Mouse (Mus musculus) retina, postnatal 1 day (tissue): ENCODE results near the gene Osbpl10.

ENCODE experiments used
- DNase-seq: peaks from one replicate; pipeline ENCODE4 v3.0.0-alpha.2; 2012

The Osbpl10 gene

DNA sequence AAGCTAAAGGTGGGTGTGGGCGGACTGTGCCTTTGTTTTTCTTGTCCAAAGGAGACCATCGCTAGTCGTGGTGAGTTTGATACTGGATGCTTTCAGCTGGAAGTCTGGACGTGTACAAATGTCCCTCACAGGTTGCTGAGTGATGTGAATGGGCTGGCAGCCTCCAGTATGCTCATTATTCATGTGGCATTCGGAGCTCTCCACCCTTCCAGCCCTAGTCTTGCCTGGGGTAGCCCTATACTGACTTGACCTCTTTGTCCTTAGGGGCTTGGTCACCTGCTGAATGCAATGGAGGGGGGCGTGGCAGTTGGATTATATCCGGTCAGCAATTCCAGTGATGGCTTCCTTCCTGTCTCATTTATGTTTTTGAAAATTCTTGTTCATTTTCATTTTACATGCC lies 56.4 kb downstream of the Osbpl10 start:
- DNase-seq: no peak

DNA sequence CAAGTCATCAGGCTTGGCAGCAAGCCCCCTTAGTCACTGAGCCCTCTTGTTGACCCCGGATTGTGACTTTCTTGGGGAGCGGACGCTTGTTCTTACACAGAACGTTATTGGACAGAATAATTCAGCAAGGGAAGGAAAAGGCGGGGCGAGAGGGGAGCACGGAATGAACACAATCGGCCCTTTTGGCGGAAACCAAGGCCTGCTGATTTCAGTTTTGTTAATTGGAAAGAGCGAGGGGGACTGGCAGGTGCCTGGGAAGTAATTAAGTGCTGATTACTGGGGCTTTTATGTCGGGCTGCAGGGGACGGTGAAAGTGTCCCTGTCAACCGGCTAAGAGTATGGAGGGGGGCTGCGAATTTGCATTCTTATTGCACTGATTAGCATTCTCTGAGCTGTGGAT lies 59.8 kb downstream of the Osbpl10 start:
- DNase-seq: peak; percentile 92

DNA sequence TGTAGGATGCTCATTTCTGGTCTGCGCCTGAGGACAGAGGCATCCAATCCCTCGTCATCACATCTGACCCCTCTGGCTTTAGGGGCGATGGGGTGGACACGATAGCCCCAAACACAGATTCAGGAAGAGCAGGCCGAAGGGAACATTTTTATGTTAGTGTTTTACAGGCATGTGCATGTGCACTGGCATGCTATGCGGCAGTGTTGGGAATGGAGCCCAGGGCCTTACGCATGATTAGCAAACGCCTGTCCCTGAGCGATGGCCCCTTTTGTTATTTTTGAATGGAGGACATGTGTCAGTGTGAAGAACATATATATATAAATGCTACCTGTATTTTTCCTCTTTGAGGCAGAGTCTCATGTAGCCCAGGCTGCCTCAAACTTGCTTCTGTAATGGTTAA lies 60.3 kb downstream of the Osbpl10 start:
- DNase-seq: no peak

DNA sequence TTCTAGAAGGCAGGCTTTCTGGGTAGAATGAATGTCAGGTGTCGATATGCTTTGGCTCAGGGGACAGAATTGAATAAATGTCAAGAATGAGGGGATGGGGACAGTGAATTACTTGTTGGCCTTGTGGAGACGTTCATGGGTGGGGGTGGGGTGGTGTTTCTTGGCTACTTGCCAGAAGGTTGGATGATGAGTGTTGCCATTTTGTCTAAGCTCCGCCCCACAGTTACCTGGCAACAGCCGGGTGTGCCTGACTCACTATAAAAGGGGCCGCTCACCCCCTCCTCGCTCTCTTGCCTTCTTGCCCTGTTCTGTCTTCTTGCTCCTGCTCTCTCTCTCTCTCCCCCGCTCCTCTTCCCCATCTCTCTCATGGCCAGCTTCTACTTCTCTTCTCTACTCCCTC lies 60.9 kb downstream of the Osbpl10 start:
- peak; percentile 78 for DNase-seq

DNA sequence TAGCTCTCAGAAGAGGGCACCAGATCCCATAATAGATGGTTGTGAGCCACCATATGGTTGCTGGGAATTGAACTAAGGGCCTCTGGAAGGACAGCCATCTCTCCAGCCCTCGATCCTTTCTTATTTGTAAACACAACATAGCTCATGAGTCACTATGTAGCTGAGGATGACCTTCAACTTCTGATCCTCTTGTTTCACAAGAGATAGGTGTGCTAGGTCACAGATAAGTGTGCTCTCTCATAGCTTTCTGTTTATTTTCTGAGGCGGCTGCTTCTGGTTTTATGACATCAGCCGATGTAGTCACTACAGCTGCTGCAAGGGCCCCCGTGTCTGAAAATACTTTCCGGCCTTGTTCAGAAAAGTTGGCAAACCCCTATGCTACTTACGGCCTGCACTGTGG lies 64.2 kb downstream of the Osbpl10 start:
- DNase-seq: no peak

DNA sequence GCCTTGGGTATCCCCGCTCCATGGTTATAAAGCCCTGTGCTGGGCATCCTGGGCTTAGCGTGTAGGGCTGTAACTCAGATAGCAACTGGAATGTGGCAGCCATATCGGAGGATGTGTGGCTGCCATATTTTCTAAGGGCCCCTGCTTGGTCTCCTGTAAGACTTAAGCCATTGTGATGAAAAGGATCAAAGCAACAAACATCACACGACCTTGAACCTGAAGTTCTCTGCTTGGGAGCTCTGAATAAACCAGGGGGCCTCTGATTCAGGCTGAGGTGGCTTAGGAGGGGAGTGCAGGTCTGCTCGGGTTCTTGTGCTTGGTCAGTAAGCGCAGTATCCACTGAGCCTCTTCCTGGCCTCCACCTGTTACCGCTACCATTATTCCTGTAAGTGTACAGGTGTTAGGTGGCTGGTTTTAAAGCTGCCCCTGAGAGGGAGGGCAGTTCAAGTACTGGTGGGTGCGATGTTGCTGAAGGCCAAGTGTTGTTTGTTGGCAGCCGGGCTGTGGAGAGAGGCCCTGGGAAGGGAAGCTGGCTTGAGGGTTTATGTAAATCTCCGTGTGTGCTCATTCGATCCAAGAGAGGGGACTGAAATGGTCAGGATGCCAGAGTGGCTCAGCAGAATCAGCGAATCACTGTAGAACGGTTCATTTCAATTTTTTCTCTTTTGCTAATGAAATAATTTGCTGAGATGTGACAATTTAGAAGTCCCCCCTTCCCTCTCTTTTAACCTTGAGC lies 64.8 kb downstream of the Osbpl10 start:
- DNase-seq: no peak

DNA sequence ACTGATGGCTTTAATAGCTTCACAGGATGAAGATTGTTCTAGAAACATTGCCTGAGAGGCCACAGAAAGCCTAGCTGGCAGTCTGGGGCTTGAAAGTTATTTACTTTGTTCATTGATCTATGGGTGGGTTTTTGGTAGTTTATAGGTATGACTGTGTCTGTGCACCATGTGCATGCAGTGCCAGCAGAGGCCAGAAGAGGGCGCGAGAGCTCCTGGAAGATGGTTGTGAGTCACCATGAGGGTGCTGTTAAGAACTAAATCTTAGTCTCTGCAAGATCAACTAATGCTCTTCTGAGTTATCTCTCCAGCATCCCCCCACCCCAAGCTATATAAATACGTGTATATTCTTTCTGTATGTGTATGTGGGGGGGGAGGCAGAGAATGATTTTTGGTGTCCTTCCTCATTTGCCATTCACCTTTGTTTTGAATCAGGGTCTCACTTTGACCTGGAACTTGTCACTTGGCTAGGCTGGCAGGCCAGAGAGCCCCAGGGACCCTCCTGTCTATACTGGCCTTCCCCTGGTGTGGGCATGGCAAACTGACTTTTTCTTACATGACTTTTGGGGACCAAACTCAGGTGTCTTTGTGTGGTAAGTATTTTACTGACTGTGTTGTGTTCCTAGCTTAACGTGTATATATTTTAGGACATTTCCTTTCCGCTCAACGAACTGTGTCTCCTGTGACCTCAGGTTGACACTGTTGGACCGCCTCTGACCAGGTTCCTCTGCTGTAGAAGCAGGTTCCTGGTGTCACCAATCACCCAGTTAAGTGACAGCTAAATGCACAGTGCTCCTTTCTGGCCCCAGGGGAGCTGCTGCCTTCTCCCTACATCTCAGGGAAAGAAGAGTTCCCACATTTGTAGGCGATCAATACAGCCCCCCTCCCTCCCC lies 65.8 kb downstream of the Osbpl10 start:
- DNase-seq: no peak

DNA sequence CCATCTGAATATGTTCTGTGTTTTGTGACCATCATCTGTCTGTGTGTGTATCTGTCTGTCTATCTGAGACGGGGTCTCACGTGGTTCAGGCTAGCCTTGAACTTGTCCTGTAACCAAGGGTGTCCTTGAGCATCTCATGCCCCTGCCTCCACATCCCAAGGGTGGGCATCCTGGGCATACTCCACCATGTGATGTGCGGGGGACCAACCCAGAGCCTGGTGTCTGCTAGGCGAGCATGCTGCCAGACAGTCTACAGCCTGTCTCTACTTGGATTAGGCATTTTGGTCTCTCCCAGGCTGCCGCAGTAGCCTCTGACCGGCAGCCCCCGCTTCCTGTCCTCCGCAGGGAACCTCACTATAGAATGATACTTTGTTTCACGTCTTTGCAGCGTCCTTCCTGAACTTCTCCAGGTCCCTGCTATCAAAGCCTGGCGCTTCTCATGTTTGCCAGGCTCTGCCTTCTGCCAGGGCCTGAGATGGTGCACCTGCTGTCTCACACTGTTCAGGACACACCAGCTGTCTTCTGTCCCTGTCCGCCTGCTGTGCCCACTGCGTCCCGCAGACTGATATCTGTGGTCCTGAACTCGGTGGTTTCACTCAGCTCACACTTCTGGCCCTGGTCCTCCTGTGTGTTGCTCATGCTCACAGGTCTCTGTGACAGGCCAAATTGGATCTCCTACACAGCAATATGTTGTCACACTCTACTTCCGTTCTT lies 66.9 kb downstream of the Osbpl10 start:
- no peak for DNase-seq

DNA sequence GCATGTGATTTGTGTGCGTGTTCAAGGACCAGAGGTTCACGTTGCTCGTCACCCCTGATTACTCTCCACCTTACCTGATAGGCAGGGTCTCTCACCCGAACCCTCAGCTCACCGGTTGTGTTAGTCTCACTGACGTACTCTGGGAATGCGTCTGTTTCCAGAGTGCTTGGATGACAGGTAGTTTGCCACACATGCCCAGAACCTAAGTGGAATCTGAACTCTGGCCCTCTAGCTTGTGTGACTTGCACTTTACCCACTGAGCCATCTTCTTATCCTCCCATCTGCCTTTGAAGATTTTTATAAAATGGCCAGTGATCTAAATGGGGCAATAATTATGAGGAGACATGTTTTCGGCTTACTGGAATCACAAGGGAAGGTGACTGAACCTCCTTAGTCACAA lies 68.3 kb downstream of the Osbpl10 start:
- DNase-seq: no peak

DNA sequence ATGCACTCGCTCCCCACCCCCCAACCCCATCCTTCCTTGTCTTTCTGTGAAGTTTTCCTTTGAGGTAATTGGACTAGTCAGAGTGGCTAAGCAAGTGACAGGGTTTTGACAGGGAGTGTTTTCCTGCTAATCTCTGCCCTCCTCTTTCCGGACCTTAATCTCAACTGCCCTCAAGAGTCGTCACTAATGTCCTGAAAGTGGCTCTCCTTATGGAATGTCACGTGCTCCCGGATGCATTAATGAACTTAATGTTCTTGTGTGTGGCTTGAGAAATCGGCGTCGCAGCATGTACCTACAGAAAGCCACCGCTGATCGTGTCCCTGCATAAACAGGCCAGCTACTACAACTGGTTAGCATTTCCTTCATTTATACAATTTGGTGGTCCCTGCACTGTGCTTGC lies 70.0 kb downstream of the Osbpl10 start:
- peak; percentile 39 for DNase-seq

DNA sequence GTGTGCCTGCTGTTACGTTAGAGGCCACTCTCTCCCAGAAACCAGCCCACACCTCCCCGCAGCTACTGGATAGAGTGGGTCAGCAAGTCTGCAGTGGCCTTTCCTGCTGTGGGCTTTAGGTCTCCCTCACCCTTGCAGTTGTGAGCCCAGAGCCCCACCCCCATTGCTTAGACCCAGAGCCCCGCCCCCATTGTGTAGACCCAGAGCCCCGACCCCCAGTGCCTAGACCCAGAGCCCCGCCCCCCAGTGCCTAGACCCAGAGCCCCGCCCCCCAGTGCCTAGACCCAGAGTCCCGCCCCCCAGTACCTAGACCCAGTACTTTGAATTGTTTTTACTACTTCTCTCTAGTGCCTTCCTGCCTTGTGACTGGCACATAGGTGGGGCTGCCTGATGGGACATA lies 70.5 kb downstream of the Osbpl10 start:
- no peak for DNase-seq

DNA sequence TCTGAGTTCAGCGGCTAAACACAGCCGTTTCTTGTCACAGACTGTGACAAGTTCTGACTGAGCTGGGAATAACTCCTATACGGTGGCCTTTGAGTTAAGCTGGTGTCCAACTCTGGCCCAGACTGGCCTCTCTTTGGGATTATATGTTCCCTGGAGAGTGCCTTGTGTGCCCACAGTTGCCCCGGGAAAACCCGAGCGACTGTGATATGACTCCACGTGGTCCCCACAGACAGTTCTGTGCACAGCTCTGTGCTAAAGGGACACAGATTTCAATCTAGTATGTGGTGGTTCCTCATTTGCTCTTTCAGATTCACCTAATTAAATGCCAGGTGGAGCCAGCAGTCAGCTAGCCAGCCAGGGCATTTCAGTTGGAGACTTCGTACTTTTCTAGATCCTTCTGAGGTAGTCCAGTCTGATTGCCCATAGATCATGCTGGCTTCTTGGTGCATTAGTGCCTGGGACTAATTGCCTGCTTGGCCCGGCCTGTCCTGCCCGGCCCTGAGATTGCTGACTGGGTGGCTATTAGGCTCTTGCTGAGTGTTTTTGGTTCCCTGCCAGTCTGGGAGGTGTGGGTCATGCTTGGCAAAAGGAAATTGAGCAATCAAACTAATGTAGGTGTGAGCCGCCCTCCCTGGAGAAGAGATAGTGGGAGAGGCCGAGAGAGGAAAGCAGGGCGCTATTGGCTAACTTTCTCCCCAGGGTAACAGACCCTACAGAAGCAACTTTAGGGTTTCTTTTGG lies 71.8 kb downstream of the Osbpl10 start:
- DNase-seq: no peak

DNA sequence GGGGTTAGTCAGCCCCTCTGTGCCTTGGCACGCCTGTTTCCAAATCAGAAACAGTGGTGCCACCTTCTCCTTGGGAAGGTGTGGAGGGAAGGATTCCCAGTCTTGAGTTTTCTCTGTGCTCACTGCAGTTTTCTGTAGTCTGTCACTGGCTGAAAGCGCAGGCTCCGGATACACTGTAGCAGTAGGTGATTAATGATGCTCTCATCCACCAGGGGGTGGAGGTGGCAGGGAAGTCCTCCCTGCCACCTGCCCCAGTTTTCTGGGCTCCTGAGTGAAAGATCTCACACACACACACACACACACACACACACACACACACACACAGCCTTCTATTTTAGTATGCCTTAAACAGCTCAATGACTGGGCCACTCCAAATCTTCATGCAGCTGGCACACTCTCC lies 73.6 kb downstream of the Osbpl10 start:
- no peak for DNase-seq

DNA sequence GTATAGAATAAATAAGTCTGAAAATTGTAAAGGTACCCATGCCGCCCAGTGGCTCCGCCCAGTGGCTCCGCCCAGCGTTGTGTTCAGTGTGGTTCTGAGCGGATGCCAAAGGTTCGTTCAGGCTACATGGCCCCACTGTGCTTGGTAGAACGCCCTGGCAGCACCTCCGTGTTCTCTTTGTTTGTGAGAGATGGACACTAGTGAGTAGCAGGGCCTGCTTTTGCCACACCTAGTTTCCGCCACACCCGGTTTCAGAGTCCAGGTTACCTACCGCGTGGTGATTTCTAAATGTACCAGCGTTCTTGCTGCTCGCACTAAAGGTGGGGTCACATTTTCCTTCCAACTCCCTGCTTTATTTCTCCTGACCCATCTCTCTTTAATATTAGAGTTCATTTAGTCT lies 75.4 kb downstream of the Osbpl10 start:
- no peak for DNase-seq

DNA sequence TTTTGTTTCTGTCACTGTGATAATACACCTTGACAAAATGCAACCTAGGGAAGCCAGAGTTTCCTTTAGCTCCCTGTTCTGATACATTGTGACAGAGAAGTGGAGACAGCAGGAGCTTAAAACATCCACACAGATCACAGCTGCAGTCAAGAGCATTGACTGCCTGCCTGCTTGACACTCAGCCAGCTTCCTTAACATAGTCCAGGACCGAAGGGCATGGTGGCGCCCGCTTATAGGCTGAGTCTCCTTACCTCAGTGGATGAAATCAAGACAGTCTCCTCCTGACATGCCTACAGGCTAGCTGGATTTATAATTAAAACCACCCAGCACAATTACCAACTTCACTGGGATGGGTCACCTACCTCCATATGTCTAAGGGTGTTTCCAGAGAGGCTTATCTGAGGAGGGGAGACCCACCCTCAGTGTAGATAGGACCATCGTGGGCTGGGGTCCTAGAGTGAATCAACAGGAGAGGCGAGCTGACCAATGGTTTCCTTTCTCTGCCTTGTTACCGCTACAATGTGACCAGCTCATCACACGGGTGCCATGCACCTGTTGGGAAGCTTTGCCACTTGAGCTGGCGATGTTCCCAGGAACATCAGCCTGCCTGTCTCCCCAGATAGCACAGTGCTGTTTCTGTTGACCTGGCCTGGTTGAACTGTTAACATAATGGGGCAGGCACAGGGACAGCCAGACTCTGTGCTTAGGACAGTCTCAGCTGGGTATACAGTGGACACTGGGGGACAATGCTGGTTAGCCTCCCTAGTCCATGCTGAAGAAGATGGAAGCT lies 76.9 kb downstream of the Osbpl10 start:
- DNase-seq: peak; percentile 40

DNA sequence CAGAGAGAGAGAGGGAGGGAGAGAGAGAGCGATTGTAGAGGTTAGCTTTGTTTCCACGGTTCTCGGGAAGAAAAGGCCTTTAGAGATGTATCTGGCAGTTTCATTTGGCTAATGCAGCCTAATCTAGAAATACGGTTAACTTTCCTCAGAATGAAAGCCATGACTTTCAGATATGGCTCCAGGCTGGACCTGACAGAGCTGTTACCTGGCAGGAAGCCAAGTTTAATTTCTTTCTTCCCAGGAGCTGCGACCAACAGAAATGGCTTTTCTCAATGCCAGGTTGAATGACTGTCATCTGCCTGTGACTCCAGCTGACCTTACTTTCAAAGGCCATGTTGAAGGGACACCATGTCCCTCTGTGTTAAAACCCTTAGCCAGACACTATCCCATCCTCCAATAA lies 80.4 kb downstream of the Osbpl10 start:
- DNase-seq: peak; percentile 38

DNA sequence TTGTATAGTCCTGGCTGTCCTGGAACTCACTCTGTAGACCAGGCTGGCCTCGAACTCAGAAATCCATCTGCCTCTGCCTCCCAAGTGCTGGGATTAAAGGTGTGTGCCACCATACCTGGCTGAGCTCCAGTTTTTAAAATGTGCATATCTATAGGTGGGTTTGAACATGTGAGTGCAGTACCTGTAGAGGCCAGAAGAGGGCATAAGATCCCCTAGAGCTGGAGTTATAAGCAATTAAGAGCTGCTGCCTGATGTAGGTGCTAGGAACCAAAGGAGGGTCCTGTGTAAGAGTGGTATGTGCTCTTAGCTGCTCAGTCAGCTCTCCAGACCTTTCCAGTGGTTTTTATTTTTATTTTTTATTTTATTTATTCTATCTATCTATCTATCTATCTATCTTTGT lies 86.5 kb downstream of the Osbpl10 start:
- DNase-seq: no peak

DNA sequence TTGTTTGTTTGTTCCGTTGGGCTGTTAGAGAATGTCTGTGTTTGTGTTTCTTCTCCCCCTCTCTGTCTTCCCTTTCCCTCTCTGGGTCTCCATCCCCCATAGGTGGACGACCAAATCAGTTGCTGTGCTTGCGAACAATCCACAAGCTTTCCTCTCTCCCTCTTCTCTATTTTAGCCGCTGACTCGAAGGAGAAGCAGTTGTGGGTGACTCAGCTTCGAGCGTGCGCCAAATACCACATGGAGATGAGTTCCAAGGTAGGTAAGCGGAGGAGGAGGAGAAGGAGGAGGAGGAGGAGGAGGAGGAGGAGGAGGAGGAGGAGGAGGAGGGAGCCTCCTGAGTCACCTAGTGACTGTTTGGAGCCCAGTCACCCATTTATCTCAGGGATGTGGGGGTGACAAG lies 88.7 kb downstream of the Osbpl10 start:
- no peak for DNase-seq

DNA sequence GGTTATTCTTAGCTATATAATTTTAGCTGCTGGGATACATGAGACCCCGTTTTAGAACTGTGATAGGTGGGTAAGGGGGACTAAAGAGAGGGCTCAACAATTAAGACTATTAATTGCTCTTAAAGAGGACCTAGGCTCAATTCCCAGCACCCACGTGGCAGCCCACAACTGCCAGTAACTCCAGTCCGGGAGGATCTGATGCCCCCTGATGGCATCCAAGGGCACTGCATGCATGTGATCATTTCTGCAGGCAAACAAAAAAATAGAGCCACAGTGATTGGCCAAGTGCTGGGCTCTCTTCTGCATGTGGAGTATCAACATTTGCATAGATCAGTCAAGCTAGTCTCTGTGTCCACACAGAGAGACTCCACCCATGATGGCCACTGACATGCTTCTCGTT lies 96.8 kb downstream of the Osbpl10 start:
- DNase-seq: no peak

DNA sequence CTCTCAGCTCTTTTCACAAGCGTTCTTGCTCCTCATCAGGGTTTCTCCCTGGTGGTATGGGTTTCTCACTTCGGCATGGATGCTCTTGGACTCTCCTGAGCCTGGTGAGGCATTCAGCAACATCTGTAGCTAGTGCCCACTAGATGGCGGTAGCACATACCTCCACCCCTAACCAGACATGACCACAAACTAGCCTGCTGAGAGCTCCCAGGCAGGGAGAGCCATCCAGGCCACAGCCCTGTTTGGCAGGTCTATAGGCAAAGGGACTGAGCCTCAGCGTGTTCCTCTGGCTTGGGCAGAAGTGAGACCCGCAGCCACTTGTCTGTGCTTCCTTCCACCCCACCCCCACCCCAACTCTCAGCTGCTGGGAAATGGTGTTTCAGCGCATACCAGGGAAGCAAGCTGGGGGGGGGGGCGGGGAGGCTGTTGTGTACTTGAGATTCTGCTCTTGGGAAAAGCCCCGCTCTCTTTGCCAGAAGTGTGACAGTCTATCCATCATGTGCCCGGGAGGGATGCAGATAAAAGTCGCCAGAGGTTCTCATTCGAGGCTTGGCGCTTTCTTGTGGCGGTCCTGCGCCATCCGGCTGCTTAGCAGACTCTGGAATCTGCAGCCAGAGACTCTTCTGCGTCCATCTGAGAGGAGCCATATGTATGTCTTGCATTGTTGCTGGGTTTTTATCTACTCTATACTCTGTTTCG lies 110.1 kb downstream of the Osbpl10 start:
- DNase-seq: peak; percentile 90

DNA sequence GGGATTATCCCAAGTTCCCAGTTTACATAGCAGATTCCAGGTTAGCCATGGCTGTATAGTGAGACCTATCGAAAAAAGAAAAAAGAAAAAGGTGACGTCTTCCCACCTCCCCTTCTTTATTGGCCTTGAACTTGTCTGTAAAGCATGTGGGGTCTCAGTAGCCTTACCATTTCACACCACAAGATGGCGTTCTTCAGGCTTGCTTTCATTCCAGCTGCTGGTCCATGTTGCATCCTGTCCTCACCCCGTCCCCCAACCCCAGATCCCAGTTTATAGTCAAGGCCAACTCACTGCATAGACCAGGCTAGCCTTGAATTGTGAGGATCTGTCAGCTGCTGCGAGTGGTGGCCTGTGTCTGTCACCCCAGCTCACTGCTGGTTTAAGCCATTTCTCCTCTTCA lies 111.3 kb downstream of the Osbpl10 start:
- peak; percentile 23 for DNase-seq

DNA sequence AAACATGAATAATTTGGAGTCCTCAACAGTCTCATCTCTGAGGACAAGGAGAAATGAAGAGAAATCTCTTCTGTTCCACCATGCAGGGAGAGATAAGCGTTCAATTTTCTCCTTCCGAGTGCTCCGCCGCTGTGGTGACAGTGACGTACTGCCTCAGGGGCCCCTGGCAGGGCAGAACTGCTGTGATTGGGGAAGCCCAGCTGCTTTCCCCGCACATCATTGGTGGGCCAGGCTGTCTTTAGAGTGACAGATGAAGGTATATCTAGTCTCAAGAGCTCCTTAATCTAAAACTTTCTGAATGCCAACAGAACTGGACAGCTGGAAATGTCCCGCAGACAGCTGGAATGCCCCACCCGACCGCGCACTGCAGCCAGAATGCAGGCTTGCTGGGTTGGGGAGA lies 118.1 kb downstream of the Osbpl10 start:
- DNase-seq: no peak
